In the genomic region with DNA sequence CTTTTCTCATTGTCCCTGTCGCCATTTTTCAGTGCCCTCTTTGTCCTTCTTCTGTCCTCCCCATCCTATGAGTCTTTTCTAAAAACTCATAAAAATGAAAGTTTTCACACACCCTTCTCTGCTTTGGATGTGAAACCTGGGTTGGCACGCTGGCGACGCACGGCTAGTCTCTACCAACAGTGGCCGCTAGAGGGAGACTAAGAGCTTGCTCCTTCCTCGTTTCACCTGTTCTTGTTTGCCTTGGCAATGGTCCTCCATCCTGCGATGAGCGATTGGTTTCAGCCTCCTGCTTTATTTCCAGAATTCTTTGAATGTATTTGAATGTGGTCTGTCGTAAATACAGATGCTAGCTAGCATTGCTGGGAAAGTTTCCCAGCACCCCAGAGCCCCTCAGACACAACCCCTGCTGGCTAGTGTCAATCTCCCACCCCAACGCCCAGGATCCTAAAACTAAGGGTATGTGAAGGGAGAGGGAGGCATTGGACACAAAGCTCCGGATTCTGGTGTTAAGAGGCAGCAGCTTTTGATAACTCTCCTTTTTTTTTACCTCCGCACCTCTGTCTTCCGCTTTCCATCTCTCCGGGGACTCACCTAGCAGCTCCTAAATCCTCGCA, we compare ENCODE assay signal across 7 mouse cellular contexts.
DNase-seq lines count a peak whose midpoint lies in the region; ATAC-seq lines count a peak whose summit lies in the region.

No protein-coding gene starts in this region.

- H3K4me1 ChIP-seq in midbrain, embryonic 14.5 days (ENCODE audit: control insufficient read depth, insufficient read depth, low read length): no peaks in the 10 kb centered on the region

- H3K4me2 ChIP-seq in midbrain, embryonic 14.5 days (ENCODE audit: low read length): no peak overlapping the region

- intact Hi-C loops in left cerebral cortex, postnatal 4 days (cut with DNase I): no loop called here

- no peaks in the 10 kb centered on the region for H3K36me3 ChIP-seq in midbrain, embryonic 14.5 days (ENCODE audit: control insufficient read depth, insufficient read depth, low read length)

- H3K4me3 ChIP-seq in midbrain, embryonic 14.5 days (replicated peaks; ENCODE audit: low read depth, low read length): no peak overlapping the region

- no peaks in the 10 kb centered on the region for H3K27me3 ChIP-seq in midbrain, embryonic 14.5 days (ENCODE audit: control insufficient read depth, insufficient read depth, low read length)

- no peak overlapping the region for H3K27ac ChIP-seq in midbrain, embryonic 14.5 days (replicated peaks; ENCODE audit: low read depth, low read length)

- DNase-seq in adrenal gland, adult 2 months: peak; percentile 72
- peak; percentile 51 for DNase-seq in embryo, embryonic 11.5 days (ENCODE audit: low read depth, low spot score)
- DNase-seq in heart, adult 18-20 months: peak; percentile 84 to 94
- DNase-seq in kidney, adult 11 months: peak; percentile 84
- peak; percentile 71 for DNase-seq in left cerebral cortex, postnatal 4 days
- peak; percentile 90 for DNase-seq in midbrain, embryonic 14.5 days
- DNase-seq in spleen, adult 12 weeks (ENCODE audit: low spot score): peak; percentile 77

- WGBS in midbrain, embryonic 14.5 days: 35% methylated on average over 16 of the region's 16 CpGs

- peak; percentile 69; the same call in 1 of the 2 replicates for ATAC-seq in midbrain, embryonic 14.5 days (ENCODE audit: low FRiP score, low TSS enrichment)

- H3K9ac ChIP-seq in midbrain, embryonic 14.5 days (replicated peaks; ENCODE audit: low read length): no peak overlapping the region

- H3K9me3 ChIP-seq in midbrain, embryonic 14.5 days (ENCODE audit: control insufficient read depth, low read length): no peaks in the 10 kb centered on the region
